Mouse (Mus musculus) neural tube, embryonic 14.5 days (tissue): ENCODE measurements around the gene Herc2. TPM values are rescaled to one million over a fixed set of nuclear protein-coding genes. Genes with fewer than 3 reads are reported as not detected.
"Not testable (repeated sequence)": the region's sequence is repeated elsewhere in the genome, so short reads cannot be mapped to it uniquely, and the experiment has no call there.

Experiments
- ATAC-seq: fragments of 200-750 bp; cut with Nextera tagmentation; 2 replicates; pipeline ENCODE4 v1.8.0; 2017; ENCODE audit warnings: low read depth, mild to moderate bottlenecking, moderate TSS enrichment, moderate library complexity
- H3K27ac ChIP-seq: fragments of 300-500 bp; sonication (generic); 2 replicates; pipeline ENCODE4 v1.5.1; 2014; ENCODE audit warnings: low read depth, mild to moderate bottlenecking, control low read depth, low read length, moderate library complexity, mixed read lengths
- H3K27me3 ChIP-seq: fragments of 300-500 bp; sonication (generic); 2 replicates; pipeline ENCODE4 v1.6.1; 2014; ENCODE audit warnings: low read length; ENCODE audit not compliant: control insufficient read depth, insufficient read depth
- H3K36me3 ChIP-seq: fragments of 300-500 bp; sonication (generic); 2 replicates; pipeline ENCODE4 v1.6.1; 2014; ENCODE audit warnings: low read length, mixed read lengths; ENCODE audit not compliant: control insufficient read depth, insufficient read depth
- H3K4me1 ChIP-seq: fragments of 300-500 bp; sonication (generic); 2 replicates; pipeline ENCODE4 v1.6.1; 2014; ENCODE audit warnings: low read length; ENCODE audit not compliant: control insufficient read depth, insufficient read depth
- H3K4me2 ChIP-seq: fragments of 300-500 bp; sonication (generic); 2 replicates; pipeline ENCODE4 v1.6.1; 2014; ENCODE audit warnings: mild to moderate bottlenecking, low read depth, low read length, control low read depth
- H3K4me3 ChIP-seq: fragments of 300-500 bp; sonication (generic); 2 replicates; pipeline ENCODE4 v1.5.1; 2014; ENCODE audit warnings: low read depth, low read length, control low read depth, mixed read lengths
- H3K9ac ChIP-seq: fragments of 300-500 bp; sonication (generic); replicated peaks from 2 replicates; pipeline ENCODE4 v1.6.1; 2014; ENCODE audit warnings: low read depth, mild to moderate bottlenecking, control low read depth, low read length, mixed read lengths
- H3K9me3 ChIP-seq: fragments of 300-500 bp; sonication (generic); 2 replicates; pipeline ENCODE4 v1.6.1; 2016; ENCODE audit warnings: low read length; ENCODE audit not compliant: control insufficient read depth
- WGBS: fragments of 180-500 bp; shearing (Covaris S2); extraction: QIAGEN DNeasy Blood & Tissue Kit; methylation state at CpG from one replicate; pipeline ENCODE4 v1.1.7; 2014; 5-methylcytosine and 5-hydroxymethylcytosine counted together
- polyA plus RNA-seq: library from polyadenylated mRNA; unstranded; fragments of >200 nt; fragmentation: Nextera tagmentation; extraction: Ambion mirVana; gene quantifications from 2 replicates; pipeline ENCODE4 v1.2.1, GENCODE M21; 2014

The Herc2 gene
- 57.2 and 66.4 TPM in 2 replicates for polyA plus RNA-seq

- WGBS, result under 1% methylated on average over 47 of the region's 47 CpGs
- peak within 1 kb of the TSS; percentile 80 for H3K4me2 ChIP-seq
- H3K9me3 ChIP-seq, result no peaks in the 10 kb centered on the region
- peak within 1 kb of the TSS; percentile 76 for H3K9ac ChIP-seq
- peak within 1 kb of the TSS; percentile 86 for H3K4me3 ChIP-seq
- ATAC-seq, result peak; percentile 100
- peaks cover 11% of the 10 kb centered on the region for H3K4me1 ChIP-seq
- no peaks in the 10 kb centered on the region for H3K36me3 ChIP-seq
- no peaks in the 10 kb centered on the region for H3K27me3 ChIP-seq
- H3K27ac ChIP-seq, result peak within 1 kb of the TSS; percentile 88
These were observed at the start of gene Herc2 for GRCm38 (mm10) chr7:56049831-56050321. Herc2 (plus strand) TSS chr7:56050196.

GRCm38 (mm10) chr7:56010318-56011017 lies 39.5 kb upstream of the Herc2 start:
- Histone ChIP-seq H3K9me3 (no peaks in the 10 kb centered on the region), H3K4me3 (no peak overlapping the region), H3K36me3 (no peaks in the 10 kb centered on the region), H3K9ac (no peak overlapping the region), H3K27me3 (no peaks in the 10 kb centered on the region), H3K27ac (no peak overlapping the region), H3K4me2 (no peak overlapping the region), H3K4me1 (no peaks in the 10 kb centered on the region)
- ATAC-seq, result no peak
- WGBS, result 69% methylated on average over 4 of the region's 4 CpGs

GRCm38 (mm10) chr7:56011018-56011333 lies 39.0 kb upstream of the Herc2 start:
- Histone ChIP-seq H3K27ac (no peak overlapping the region), H3K9me3 (no peaks in the 10 kb centered on the region), H3K36me3 (no peaks in the 10 kb centered on the region), H3K27me3 (no peaks in the 10 kb centered on the region), H3K9ac (no peak overlapping the region), H3K4me3 (no peak overlapping the region), H3K4me2 (no peak overlapping the region), H3K4me1 (no peaks in the 10 kb centered on the region)
- no peak for ATAC-seq

GRCm38 (mm10) chr7:56013261-56014001 lies 36.6 kb upstream of the Herc2 start:
- no peak overlapping the region for H3K4me2 ChIP-seq

GRCm38 (mm10) chr7:56014002-56014702 lies 35.8 kb upstream of the Herc2 start:
- H3K9ac ChIP-seq, H3K9me3 ChIP-seq, H3K4me2 ChIP-seq, H3K27ac ChIP-seq, H3K36me3 ChIP-seq, H3K27me3 ChIP-seq, H3K4me1 ChIP-seq, ATAC-seq, H3K4me3 ChIP-seq: not testable (repeated sequence)
- 82% methylated on average over 6 of the region's 18 CpGs for WGBS

More at GRCm38 (mm10) chr7:56013261-56014001, 36.6 kb upstream of the Herc2 start:
- Histone ChIP-seq H3K4me1 (peaks cover 3% of the 10 kb centered on the region; the same call in 1 of the 2 replicates), H3K36me3 (no peaks in the 10 kb centered on the region), H3K9ac (no peak overlapping the region), H3K4me3 (no peak overlapping the region), H3K27ac (no peak overlapping the region), H3K27me3 (no peaks in the 10 kb centered on the region), H3K9me3 (no peaks in the 10 kb centered on the region)
- no peak for ATAC-seq
- 96% methylated on average over 14 of the region's 14 CpGs for WGBS

GRCm38 (mm10) chr7:56015172-56015571 lies 34.8 kb upstream of the Herc2 start:
- Histone ChIP-seq H3K36me3 (no peaks in the 10 kb centered on the region), H3K9me3 (no peaks in the 10 kb centered on the region), H3K9ac (no peak overlapping the region), H3K4me2 (no peak overlapping the region), H3K27ac (no peak overlapping the region), H3K4me3 (no peak overlapping the region), H3K27me3 (no peaks in the 10 kb centered on the region), H3K4me1 (peaks cover 10% of the 10 kb centered on the region; the same call in 1 of the 2 replicates)
- WGBS, result 91% methylated on average over 6 of the region's 6 CpGs
- ATAC-seq, result no peak

GRCm38 (mm10) chr7:56015837-56016236 lies 34.2 kb upstream of the Herc2 start:
- H3K4me3 ChIP-seq, result no peak overlapping the region
- no peaks in the 10 kb centered on the region for H3K9me3 ChIP-seq
- H3K4me1 ChIP-seq, result peaks cover 10% of the 10 kb centered on the region; the same call in 1 of the 2 replicates
- no peak overlapping the region for H3K9ac ChIP-seq
- ATAC-seq, result no peak
- H3K27me3 ChIP-seq, result no peaks in the 10 kb centered on the region
- no peaks in the 10 kb centered on the region for H3K36me3 ChIP-seq
- 97% methylated on average over 7 of the region's 7 CpGs for WGBS
- H3K27ac ChIP-seq, result no peak overlapping the region
- H3K4me2 ChIP-seq, result no peak overlapping the region

- peaks cover 10% of the 10 kb centered on the region; the same call in 1 of the 2 replicates for H3K4me1 ChIP-seq
- H3K36me3 ChIP-seq, result no peaks in the 10 kb centered on the region
- H3K27ac ChIP-seq, result no peak overlapping the region
- no peak for ATAC-seq
- H3K27me3 ChIP-seq, result no peaks in the 10 kb centered on the region
- H3K4me2 ChIP-seq, result peak overlapping the region; percentile 60; the same call in 1 of the 2 replicates
- H3K9me3 ChIP-seq, result no peaks in the 10 kb centered on the region
- 0 out of 2 replicates have a peak overlapping the region, but pooled peaks have one; percentile 75 for H3K4me3 ChIP-seq
- WGBS, result 82% methylated on average over 3 of the region's 3 CpGs
- no peak overlapping the region for H3K9ac ChIP-seq
These were observed 32.2 kb upstream of the Herc2 start for GRCm38 (mm10) chr7:56017761-56018160.
